Mouse (Mus musculus) layer of hippocampus, adult 8-10 months (tissue): Measurements from ENCODE around the gene Rabgap1l. TPM values are rescaled to one million over a fixed set of nuclear protein-coding genes. Genes with fewer than 3 reads are reported as not detected.

Source experiments
- DNase-seq, 2 experiments: peaks; one replicate each; pipeline ENCODE4 v3.0.0; 2022; ENCODE audit warnings: low spot score in 2 of 2
- total RNA-seq, 4 experiments: library from RNA; stranded (reverse); gene quantifications; 2 replicates each; pipeline ENCODE4 v1.2.4; 2022

The Rabgap1l gene
- total RNA-seq, 4 experiments from 2014 or later: 230 to 257 (median 248) TPM

- DNase-seq: no peak
Observed at GRCm38 (mm10) chr1:160387446-160387845, 405.6 kb downstream of the Rabgap1l start.

GRCm38 (mm10) chr1:160378367-160378766, 414.6 kb downstream of the Rabgap1l start:
- no peak for DNase-seq

DNA sequence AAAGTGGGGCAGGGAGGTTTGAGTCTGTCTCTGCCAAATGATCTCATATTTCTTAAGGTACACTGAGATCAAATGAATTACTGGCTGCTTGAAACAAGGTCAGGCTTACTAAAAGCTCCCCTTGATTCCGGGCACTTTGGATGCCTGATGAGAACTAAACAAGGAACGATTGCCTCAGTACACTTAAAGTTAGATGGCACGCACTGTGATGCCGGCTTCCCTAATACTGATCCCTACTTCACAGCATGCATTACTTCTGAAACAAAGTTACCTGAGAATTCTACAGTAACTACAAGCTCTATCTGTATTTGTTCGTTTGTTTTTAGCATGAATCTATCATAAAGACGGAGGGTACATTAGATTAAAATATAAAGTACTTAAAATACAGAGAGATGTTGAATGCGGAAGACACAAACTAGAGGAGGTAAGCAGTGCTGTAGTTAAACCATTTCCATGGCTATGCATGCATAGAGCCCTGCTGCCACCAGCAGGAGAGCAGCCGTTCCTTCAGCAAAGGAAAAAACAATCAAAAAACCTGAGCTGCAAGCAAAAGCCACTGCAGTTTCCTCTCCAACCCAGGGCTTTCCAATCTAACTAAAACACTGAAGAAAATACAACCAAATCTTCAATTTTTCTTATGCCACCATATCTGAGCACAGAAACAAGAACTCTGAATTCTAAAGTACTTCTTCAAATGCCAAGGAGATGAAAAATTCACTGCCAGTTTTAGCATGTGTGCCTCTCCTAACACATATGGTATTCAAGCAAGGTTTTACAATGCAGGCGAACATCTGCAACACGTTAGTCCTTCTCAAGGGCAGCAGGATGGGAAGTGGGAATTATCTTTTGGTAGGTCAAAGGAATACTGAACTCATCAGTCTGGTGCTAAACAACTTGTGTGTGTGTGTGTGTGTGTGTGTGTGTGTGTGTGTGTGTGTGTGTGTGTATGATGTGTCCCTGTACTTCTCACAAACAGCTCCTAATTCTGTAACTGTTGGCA, 415.4 kb downstream of the Rabgap1l start:
- peak; percentile 47 to 61 for DNase-seq

DNA sequence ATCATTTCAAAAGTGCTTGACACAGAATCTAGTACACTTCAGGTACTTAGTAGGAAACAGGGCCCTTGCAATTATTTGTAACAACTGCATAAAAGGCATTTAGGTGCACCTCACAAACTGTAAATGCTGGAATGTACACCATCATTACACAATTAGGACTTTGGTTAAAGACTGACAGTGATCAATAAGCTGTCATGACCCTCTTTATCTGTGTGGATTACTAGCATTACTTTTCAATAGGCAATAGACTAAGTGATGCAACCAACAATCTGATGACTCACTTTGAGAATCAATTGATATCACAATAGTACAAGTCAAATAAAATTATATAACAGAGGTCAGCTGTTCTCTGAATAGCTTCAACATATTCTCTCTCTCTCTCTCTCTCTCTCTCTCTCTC, 418.5 kb downstream of the Rabgap1l start:
- DNase-seq: no peak

GRCm38 (mm10) chr1:160373306-160373705, 419.7 kb downstream of the Rabgap1l start:
- DNase-seq: no peak

DNA sequence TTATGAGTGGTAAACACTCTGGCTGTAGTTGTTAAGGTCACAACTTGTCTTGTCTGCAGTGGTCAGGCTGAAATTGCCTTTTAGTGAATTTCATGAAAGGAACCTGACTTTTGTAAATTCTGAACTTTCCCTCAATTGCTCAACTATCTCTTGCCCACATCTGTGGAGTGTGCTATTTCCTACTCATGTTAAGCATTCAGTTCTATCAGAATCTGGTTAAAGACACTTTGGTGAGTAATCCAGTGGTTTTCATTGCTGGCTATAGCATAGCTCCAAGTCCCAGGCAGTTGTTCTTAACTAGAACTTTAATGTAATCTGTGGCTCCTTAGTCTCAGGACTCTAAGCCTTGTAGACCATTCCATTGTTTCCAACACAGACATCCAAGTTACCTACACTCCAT, 421.3 kb downstream of the Rabgap1l start:
- no peak for DNase-seq

GRCm38 (mm10) chr1:160370552-160370951, 422.5 kb downstream of the Rabgap1l start:
- DNase-seq: no peak

DNA sequence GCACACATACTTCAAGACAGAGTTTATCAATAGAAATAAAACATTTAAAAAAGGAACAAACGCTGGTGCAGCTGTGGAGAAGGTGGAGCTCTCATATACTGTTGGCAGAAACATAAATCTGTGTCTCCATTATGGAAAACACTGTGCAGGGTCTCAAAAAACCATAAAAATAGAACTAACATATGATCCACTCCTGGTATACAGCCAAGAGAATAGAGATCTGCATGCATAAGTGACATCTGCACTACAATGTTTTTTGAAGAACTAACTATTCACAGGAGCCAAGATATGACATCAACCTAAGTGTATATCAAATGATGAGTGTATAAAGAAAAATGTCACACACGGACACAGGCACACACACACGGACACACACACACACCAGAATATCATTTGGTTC, 426.4 kb downstream of the Rabgap1l start:
- DNase-seq: no peak

GRCm38 (mm10) chr1:160357268-160357667, 435.7 kb downstream of the Rabgap1l start:
- no peak for DNase-seq

DNA sequence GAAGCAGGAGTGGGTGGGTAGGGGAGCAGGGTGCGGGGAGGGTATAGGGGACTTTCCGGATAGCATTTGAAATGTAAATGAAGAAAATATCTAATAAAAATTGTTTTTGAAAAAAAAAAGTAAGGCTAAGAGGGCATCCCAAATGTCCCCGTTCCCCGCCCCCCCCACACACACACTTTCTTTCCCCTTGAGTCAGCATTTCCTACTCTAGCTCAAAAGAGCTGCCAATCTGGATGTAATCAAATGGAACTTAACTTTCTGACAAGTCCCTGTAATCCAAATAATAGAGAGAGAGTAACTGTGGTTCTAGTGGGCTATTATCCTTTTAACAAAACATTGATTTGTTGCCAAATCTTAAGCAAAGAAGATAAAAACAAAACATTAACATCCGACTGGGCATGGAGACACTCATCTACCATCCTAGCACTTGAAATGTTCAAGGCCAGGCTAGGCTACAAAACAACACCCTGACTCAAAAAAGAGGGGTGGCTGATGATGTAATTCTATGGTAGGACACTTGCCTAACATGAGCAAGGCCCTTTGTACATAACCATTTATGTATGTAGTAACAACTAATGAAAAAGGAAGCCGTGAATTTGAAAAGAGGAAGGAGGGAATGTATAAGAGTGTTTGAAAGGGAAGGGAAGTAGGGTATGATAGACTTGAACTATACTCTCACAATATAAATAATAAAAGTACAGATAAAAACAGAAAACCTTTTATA, 439.1 kb downstream of the Rabgap1l start:
- DNase-seq: no peak

GRCm38 (mm10) chr1:160352309-160352708, 440.7 kb downstream of the Rabgap1l start:
- DNase-seq: no peak

- peak; percentile 79 for DNase-seq
Observed at GRCm38 (mm10) chr1:160351880-160352234, 441.2 kb downstream of the Rabgap1l start.

DNA sequence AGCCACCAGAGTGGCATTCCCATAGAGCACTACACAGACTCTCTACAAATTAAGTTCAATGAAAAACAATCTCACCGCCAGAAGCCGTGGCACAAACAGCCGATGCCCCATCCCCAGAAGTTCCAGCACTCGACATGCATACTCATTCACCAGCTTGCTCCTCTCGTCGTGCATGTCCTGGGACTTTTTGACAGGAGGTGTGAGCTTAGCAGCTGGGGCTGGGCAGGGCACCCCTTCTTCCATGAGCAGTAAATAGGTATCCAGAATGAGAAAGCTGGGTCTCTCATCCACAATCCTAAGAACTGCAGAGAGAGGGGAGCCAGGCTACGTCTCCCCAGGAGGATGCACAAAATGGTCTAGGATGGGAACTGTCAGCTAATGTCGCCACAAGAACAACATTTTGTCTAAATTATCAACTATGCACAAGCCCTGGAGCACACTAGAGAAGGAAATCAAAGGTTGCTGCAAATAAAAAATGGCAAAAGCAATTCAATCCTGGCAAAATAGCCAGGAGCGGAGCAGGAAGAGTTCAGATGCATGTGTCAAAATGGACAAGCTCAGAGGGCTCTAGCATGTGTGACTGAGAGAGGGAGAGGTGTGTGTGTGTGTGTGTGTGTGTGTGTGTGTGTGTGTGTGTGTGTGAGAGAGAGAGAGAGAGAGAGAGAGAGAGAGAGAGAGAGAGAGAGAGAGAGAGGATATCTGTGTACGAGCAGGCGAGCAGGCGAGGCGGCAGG, 441.7 kb downstream of the Rabgap1l start:
- DNase-seq: peak in 1 of 2 experiments; percentile 40

- DNase-seq: no peak
Observed at GRCm38 (mm10) chr1:160340653-160341052, 452.4 kb downstream of the Rabgap1l start.

- no peak for DNase-seq
Observed at GRCm38 (mm10) chr1:160339374-160339773, 453.6 kb downstream of the Rabgap1l start.

GRCm38 (mm10) chr1:160334791-160335190, 458.2 kb downstream of the Rabgap1l start:
- DNase-seq: no peak

DNA sequence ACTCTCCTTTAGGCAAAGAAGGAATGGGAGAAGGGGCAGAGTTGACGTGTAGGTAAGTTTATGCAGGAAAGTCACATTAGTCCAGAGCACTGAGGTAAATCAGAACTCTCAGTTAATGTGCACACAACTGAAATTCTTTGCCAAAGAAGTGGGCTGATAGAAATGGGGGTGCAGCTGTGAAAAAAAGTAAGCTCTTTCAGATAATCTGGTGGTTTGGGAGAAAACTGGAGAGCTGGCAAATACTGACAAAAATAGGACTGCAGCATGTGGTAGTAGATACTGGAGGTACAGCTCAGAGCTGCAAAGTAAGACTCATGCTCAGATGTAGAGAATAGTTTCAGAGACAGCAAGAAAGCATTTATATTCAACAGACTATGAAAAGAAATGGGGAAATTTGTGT, 462.2 kb downstream of the Rabgap1l start:
- peak; percentile 39 to 52 for DNase-seq

DNA sequence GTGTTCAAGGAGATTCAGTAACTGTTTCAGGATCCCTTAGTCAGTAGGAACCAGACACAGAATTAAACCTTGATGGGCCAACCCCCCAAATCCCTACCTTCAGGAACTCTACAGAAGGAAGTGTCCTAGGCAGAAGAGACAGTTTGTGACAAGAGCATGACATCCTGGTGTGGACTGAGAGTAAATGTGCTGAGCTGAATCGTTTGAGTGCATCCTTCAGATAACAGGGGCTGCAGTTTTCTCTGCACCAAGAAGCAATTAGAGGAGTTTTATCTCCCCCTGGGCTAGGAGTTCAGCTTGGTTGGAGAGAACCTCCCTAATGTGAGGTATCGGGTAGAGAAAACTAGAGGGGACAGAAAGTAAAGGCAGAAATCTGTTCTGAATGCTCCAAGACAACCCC, 462.8 kb downstream of the Rabgap1l start:
- DNase-seq: no peak

DNA sequence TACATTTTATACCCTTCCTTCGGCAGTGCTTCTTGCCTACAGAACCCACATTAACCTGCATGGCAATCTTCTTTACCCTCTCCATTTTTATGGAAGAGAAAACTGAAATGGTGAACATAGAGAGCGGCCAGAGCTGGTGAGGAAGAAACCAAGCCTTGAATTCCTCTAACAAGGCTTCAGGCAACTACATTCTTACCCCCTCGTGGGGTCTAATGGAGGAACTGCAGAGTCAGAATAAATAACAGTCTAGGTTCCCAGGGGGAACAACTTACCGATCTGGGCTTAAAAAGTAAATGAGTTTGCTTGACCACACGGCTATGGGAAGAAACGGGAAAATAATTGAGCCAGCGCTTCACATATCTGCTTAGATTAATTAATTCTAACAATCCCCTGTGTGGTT, 463.2 kb downstream of the Rabgap1l start:
- DNase-seq: no peak

- no peak for DNase-seq
Observed at GRCm38 (mm10) chr1:160327531-160327930, 465.5 kb downstream of the Rabgap1l start.

GRCm38 (mm10) chr1:160325542-160325941, 467.5 kb downstream of the Rabgap1l start:
- DNase-seq: no peak

DNA sequence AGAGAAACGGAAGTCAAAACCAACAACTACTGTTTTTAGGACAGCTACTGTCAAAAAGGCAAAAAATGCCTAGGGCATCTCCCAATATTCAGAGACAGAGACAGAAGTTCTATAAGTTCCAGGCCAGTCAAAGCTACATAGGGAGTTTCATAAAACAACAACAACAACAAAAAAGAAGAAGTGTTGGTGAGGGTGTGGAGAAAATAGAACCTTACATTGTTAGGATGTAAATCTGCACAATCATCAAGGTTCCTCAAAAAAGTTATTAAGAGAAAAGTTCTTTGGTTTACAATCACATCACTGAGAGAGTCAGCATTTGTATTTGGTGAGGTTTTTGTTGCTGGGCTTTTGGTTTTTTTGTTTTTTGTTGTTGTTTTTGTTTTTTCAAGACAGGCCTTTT, 472.3 kb downstream of the Rabgap1l start:
- DNase-seq: no peak
